Mouse (Mus musculus): ENCODE measurements around the gene Gm382. TPM values are rescaled to one million over a fixed set of nuclear protein-coding genes. Genes with fewer than 3 reads are reported as not detected.

Gm382 gene
- polyA plus RNA-seq (2015; fragmentation: Nextera tagmentation; extraction: Ambion mirVana), result not detected in 2 replicates

- Histone ChIP-seq H3K9ac (replicated peaks) (no peak within 1 kb of the TSS), H3K4me1 (no peaks in the 10 kb centered on the region), H3K9me3 (replicated peaks) (no peaks in the 10 kb centered on the region), H3K27ac (replicated peaks) (no peak within 1 kb of the TSS), H3K4me2 (no peak within 1 kb of the TSS), H3K27me3 (replicated peaks) (no peaks in the 10 kb centered on the region), H3K4me3 (replicated peaks) (no peak within 1 kb of the TSS), H3K36me3 (no peaks in the 10 kb centered on the region)
- ATAC-seq (ENCODE audit: low FRiP score), result no peak
- WGBS, result 80% methylated on average over 1 of the region's 1 CpGs
Observed at GRCm38 (mm10) chrX:127039672-127040071, at the start of gene Gm382. Gene Gm382, plus strand, starts transcription at chrX:127039972.

DNA sequence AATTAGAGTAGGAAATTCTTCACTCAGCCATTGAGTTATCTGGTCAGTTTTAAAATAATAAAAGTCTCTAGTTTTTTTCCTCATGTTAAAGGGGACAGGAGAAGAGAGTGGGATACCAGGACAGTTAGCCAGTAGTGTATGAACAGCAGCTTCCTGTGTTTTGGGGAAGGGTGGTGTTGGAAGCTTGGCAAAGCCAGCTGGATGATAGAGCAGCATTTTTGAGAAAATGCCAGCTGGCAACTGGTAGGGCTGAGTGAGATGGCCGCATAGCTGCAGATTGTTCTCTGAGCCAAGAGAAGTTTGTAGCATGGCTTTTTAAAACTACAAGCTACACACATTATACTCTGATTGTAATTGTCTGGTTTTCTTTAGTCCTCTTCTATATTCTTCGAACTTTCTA is 30.4 kb downstream of the Gm382 start:
- H3K9ac ChIP-seq (replicated peaks), result no peak overlapping the region
- WGBS, result 92% methylated on average over 2 of the region's 2 CpGs
- H3K27ac ChIP-seq (replicated peaks), result no peak overlapping the region
- no peak for ATAC-seq (ENCODE audit: low FRiP score)
- H3K9me3 ChIP-seq (replicated peaks), result no peaks in the 10 kb centered on the region
- no peak overlapping the region for H3K4me2 ChIP-seq
- H3K4me1 ChIP-seq, result no peaks in the 10 kb centered on the region
- no peaks in the 10 kb centered on the region for H3K27me3 ChIP-seq (replicated peaks)
- H3K36me3 ChIP-seq, result no peaks in the 10 kb centered on the region
- H3K4me3 ChIP-seq (replicated peaks), result no peak overlapping the region

DNA sequence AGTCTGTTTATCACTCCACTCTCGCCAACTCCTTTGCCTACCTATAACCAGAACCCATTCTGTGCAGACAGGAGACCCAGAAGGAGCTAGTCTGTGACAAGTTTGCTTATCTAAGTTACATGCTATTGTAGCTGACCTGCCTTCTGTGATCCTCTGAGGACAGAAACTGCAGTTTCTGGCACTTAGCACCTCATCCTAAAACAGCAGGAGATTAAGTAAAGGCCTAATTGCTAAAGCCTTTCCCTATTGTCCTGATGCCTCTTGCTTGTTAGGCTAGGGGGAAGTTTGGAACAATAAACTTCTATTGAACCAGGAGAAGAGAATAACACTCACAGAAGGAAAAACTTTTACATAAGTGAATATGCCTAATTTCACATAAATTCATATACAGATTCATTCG is 51.5 kb downstream of the Gm382 start:
- Histone ChIP-seq H3K4me3 (replicated peaks) (no peak overlapping the region), H3K9me3 (replicated peaks) (no peaks in the 10 kb centered on the region), H3K27ac (replicated peaks) (no peak overlapping the region), H3K27me3 (replicated peaks) (no peaks in the 10 kb centered on the region), H3K4me1 (no peaks in the 10 kb centered on the region), H3K4me2 (no peak overlapping the region), H3K9ac (replicated peaks) (no peak overlapping the region), H3K36me3 (no peaks in the 10 kb centered on the region)
- WGBS, result 51% methylated on average over 2 of the region's 2 CpGs
- ATAC-seq (ENCODE audit: low FRiP score), result no peak

DNA sequence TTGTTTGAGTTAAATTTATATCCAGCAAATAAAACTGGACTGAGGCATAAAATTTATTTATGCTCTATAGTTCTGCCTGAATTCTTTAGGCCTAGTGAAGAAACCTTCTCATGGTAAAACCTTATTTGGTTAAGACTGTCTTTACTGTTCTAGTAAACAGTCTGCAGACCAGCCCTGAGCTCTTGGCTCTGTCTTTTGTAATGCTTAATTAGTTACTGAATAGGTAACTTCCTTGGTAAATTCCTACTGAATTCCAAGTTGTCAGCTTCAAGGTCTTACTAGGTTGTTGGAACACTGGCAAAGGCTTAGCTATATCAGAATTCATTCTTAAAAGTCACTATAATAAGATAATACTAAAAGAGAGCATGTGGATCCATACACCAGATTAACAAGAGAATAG is 53.3 kb downstream of the Gm382 start:
- Histone ChIP-seq H3K27me3 (replicated peaks) (no peaks in the 10 kb centered on the region), H3K4me1 (no peaks in the 10 kb centered on the region), H3K9me3 (replicated peaks) (no peaks in the 10 kb centered on the region), H3K36me3 (no peaks in the 10 kb centered on the region), H3K27ac (replicated peaks) (no peak overlapping the region), H3K4me3 (replicated peaks) (no peak overlapping the region), H3K4me2 (no peak overlapping the region), H3K9ac (replicated peaks) (no peak overlapping the region)
- ATAC-seq (ENCODE audit: low FRiP score), result no peak

DNA sequence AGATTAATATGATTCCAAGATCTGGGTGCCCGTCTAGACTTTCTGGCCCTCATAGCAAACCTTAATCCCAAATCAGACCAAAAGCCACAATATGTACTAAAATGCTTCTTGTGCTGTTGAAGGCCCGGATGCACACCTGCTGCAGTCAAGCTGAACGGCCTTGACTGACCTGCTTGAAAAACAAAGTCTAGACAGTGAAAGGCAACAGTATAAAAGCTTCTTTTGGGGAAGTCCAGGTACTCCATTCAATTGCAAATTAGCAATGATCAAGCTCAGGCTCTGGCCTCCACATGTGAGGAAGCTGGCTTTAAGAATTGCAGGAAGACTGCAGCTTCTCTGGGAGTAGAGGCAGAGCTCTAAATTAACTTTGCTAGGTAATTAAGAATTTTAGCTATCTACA is 54.2 kb downstream of the Gm382 start:
- no peaks in the 10 kb centered on the region for H3K4me1 ChIP-seq
- 83% methylated on average over 3 of the region's 3 CpGs for WGBS
- H3K27ac ChIP-seq (replicated peaks), result no peak overlapping the region
- no peak overlapping the region for H3K4me3 ChIP-seq (replicated peaks)
- no peaks in the 10 kb centered on the region for H3K27me3 ChIP-seq (replicated peaks)
- ATAC-seq (ENCODE audit: low FRiP score), result no peak
- H3K9me3 ChIP-seq (replicated peaks), result no peaks in the 10 kb centered on the region
- no peak overlapping the region for H3K4me2 ChIP-seq
- no peaks in the 10 kb centered on the region for H3K36me3 ChIP-seq
- no peak overlapping the region for H3K9ac ChIP-seq (replicated peaks)

DNA sequence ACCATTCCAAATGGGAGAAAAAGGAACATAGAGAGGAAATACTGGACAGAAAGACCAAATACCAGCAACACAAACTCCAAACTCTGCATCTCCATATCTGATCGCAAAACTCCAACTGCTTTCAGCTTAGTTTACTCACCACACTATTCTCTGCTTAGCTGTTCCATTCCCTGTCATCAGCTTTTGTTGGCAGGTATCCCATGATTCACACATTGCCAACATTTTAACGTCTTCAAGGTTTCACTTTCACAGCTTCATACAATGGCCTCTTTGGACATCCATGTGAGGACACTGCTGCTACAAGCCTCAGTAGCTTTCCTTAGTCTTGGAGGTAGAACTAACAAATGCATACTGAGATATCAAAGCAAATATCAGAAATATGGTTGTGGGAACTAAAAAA is 64.6 kb downstream of the Gm382 start:
- 77% methylated on average over 2 of the region's 2 CpGs for WGBS
- H3K4me1 ChIP-seq, result no peaks in the 10 kb centered on the region
- H3K27ac ChIP-seq (replicated peaks), result no peak overlapping the region
- H3K36me3 ChIP-seq, result no peaks in the 10 kb centered on the region
- H3K4me3 ChIP-seq (replicated peaks), result no peak overlapping the region
- H3K9me3 ChIP-seq (replicated peaks), result no peaks in the 10 kb centered on the region
- ATAC-seq (ENCODE audit: low FRiP score), result no peak
- no peaks in the 10 kb centered on the region for H3K27me3 ChIP-seq (replicated peaks)
- H3K9ac ChIP-seq (replicated peaks), result no peak overlapping the region
- no peak overlapping the region for H3K4me2 ChIP-seq

Other genes with a start within 250 kb of the Gm382 start
- gene 4932411N23Rik, start 224.1 kb upstream of the Gm382 start, polyA plus RNA-seq (2015; fragmentation: Nextera tagmentation; extraction: Ambion mirVana), result not detected in 2 replicates

Data from neural tube, embryonic 15.5 days (tissue).